Mouse (Mus musculus) small intestine, adult 2 months (tissue): ENCODE data around the gene Src.

Experiments used
- CTCF ChIP-seq: fragments of 200-500 bp; IDR thresholded peaks from 2 replicates; pipeline ENCODE4 v1.5.1; 2012; ENCODE audit warnings: low read depth, mild to moderate bottlenecking, control low read depth, inconsistent platforms, low read length, moderate library complexity, mixed read lengths; ENCODE audit not compliant: insufficient replicate concordance, insufficient read length; ENCODE audit errors: extremely low read depth
- POLR2A ChIP-seq: fragments of 200-500 bp; IDR thresholded peaks from 2 replicates; pipeline ENCODE4 v1.6.1; 2012; ENCODE audit warnings: low read depth, mild to moderate bottlenecking, control low read depth, inconsistent platforms, low read length, moderate library complexity

DNA sequence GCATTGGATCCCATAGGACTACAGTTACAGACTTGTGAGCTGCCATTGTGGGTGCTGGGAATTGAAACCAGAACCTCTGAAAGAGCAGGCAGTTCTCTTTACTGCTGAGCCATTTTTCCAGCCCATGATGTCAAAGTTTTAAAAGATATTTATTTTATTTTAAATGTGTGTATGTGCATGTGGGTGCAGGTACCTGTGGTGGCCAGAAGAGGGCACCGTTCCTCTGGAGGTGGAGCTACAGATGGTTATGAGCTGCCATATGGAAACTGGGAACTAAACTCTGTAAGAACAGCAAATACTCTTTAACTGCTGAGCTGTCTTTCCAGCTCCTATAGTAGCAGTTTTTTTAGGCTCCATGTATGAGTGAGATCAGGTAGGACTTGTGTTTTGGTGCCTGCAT is 23.1 kb downstream of the Src start:
- TF ChIP-seq CTCF (peak; percentile 30; the same call in 1 of the 2 replicates), POLR2A (no peak)
